Mouse (Mus musculus) liver, adult (tissue): ENCODE results near the gene Mpi.

Source experiments
- GATA4 ChIP-seq: IDR thresholded peaks from 2 replicates; pipeline ENCODE4 v1.6.1; 2014; ENCODE audit warnings: mild to moderate bottlenecking, low read length; ENCODE audit not compliant: insufficient replicate concordance

Gene Mpi

GRCm38 (mm10) chr9:57574397-57574796 is 21.8 kb upstream of the Mpi start:
- no peak for TF ChIP-seq GATA4

- no peak for TF ChIP-seq GATA4
Measured at GRCm38 (mm10) chr9:57568500-57568899, 15.9 kb upstream of the Mpi start.

- no peak for TF ChIP-seq GATA4
Measured at GRCm38 (mm10) chr9:57566846-57567245, 14.3 kb upstream of the Mpi start.

- TF ChIP-seq GATA4 = no peak
Measured at GRCm38 (mm10) chr9:57565741-57566221, 13.2 kb upstream of the Mpi start.

- no peak for TF ChIP-seq GATA4
Measured at GRCm38 (mm10) chr9:57564609-57565008, 12.0 kb upstream of the Mpi start.

GRCm38 (mm10) chr9:57562896-57563372 is 10.4 kb upstream of the Mpi start:
- no peak for TF ChIP-seq GATA4

- TF ChIP-seq GATA4 = no peak
Measured at GRCm38 (mm10) chr9:57561711-57562099, 9.1 kb upstream of the Mpi start.

GRCm38 (mm10) chr9:57560861-57561710 is 8.5 kb upstream of the Mpi start, which contains the start of gene Scamp2:
Gene Scamp2, plus strand, starts transcription at chr9:57560943.
- no peak; the same call in 1 of the 2 replicates for TF ChIP-seq GATA4

GRCm38 (mm10) chr9:57560263-57560662 is 7.7 kb upstream of the Mpi start:
- TF ChIP-seq GATA4 = no peak

- no peak for TF ChIP-seq GATA4
Measured at GRCm38 (mm10) chr9:57559568-57559967, 7.0 kb upstream of the Mpi start.

GRCm38 (mm10) chr9:57558625-57559024 is 6.1 kb upstream of the Mpi start:
- no peak for TF ChIP-seq GATA4

- TF ChIP-seq GATA4 = no peak
Measured at GRCm38 (mm10) chr9:57557215-57557614, 4.7 kb upstream of the Mpi start.

GRCm38 (mm10) chr9:57554753-57555152 is 2.2 kb upstream of the Mpi start:
- no peak for TF ChIP-seq GATA4

GRCm38 (mm10) chr9:57553119-57553518 is 556 bp upstream of the Mpi start:
- TF ChIP-seq GATA4 = no peak

- no peak for TF ChIP-seq GATA4
Measured at GRCm38 (mm10) chr9:57550126-57550862, 2.3 kb downstream of the Mpi start.

- TF ChIP-seq GATA4 = no peak
Measured at GRCm38 (mm10) chr9:57549186-57549585, 3.4 kb downstream of the Mpi start.

GRCm38 (mm10) chr9:57547869-57548268 is 4.7 kb downstream of the Mpi start:
- TF ChIP-seq GATA4 = no peak

- peak; percentile 85; the same call in 1 of the 2 replicates for TF ChIP-seq GATA4
Measured at GRCm38 (mm10) chr9:57547287-57547686, 5.3 kb downstream of the Mpi start.
